Mouse (Mus musculus) heart, embryonic 16.5 days (tissue): Measurements from ENCODE around the gene Arl6ip1. TPM values are rescaled to one million over a fixed set of nuclear protein-coding genes. Genes with fewer than 3 reads are reported as not detected.
A peak's percentile ranks its signal among the peaks of the same experiment; 100 is the strongest.

Experiments
- ATAC-seq: fragments of 200-750 bp; cut with Nextera tagmentation; replicated peaks from 2 replicates; pipeline ENCODE4 v1.8.0; 2017; ENCODE audit warnings: moderate number of reproducible peaks; ENCODE audit not compliant: insufficient read depth, low FRiP score; ENCODE audit errors: extremely low read depth
- H3K27ac ChIP-seq: fragments of 300-500 bp; sonication (generic); 2 replicates; pipeline ENCODE4 v1.5.1; 2014; ENCODE audit warnings: mild to moderate bottlenecking, low read length, control low read depth, moderate library complexity
- H3K27me3 ChIP-seq: fragments of 300-500 bp; sonication (generic); 2 replicates; pipeline ENCODE4 v1.6.1; 2014; ENCODE audit warnings: low read length, mixed read lengths; ENCODE audit not compliant: control insufficient read depth, insufficient read depth
- H3K36me3 ChIP-seq: fragments of 300-500 bp; sonication (generic); 2 replicates; pipeline ENCODE4 v1.6.1; 2014; ENCODE audit not compliant: control insufficient read depth, insufficient read depth
- H3K4me1 ChIP-seq: fragments of 300-500 bp; sonication (generic); 2 replicates; pipeline ENCODE4 v1.6.1; 2014; ENCODE audit warnings: low read length, mixed read lengths; ENCODE audit not compliant: control insufficient read depth, insufficient read depth
- H3K4me2 ChIP-seq: fragments of 300-500 bp; sonication (generic); 2 replicates; pipeline ENCODE4 v1.6.1; 2014; ENCODE audit warnings: low read depth, mild to moderate bottlenecking, control low read depth, low read length
- H3K4me3 ChIP-seq: fragments of 300-500 bp; sonication (generic); 2 replicates; pipeline ENCODE4 v1.5.1; 2014; ENCODE audit warnings: mild to moderate bottlenecking, control low read depth, low read length
- H3K9ac ChIP-seq: fragments of 300-500 bp; sonication (generic); 2 replicates; pipeline ENCODE4 v1.6.1; 2014; ENCODE audit warnings: low read length, control low read depth
- H3K9me3 ChIP-seq: fragments of 300-500 bp; sonication (generic); replicated peaks from 2 replicates; pipeline ENCODE4 v1.6.1; 2016; ENCODE audit warnings: low read length; ENCODE audit not compliant: control insufficient read depth
- WGBS: fragments of 180-500 bp; shearing (Covaris S2); extraction: QIAGEN DNeasy Blood & Tissue Kit; methylation state at CpG from one replicate; pipeline ENCODE4 v1.1.7; 2014; 5-methylcytosine and 5-hydroxymethylcytosine counted together
- polyA plus RNA-seq: library from polyadenylated mRNA; unstranded; fragments of >200 nt; fragmentation: Nextera tagmentation; extraction: Ambion mirVana; gene quantifications from 2 replicates; pipeline ENCODE4 v1.2.1, GENCODE M21; 2015

Gene Arl6ip1
- polyA plus RNA-seq, 1 experiment from 2014 or later, result 270 TPM

DNA sequence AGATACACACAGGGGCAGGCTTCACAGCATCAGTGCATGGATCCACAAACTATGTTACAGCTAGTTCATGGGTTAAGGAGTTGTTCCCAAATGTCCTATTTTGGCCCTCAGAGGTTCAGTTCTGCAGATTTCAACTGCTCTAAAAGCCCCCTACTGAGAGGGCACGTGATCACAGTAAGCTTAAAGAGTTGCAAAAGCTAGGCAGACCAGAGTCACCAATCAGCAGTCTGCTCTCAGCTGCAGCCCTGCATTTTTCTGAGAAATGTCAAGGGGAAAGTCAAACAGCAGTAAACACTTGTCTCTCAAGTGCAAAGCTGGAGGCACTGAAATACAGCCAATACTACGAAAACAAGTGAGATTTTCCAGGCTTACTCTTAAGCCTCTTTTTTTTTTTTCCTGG lies 10.3 kb downstream of the Arl6ip1 start:
- no peak overlapping the region for H3K9ac ChIP-seq
- no peak overlapping the region for H3K4me3 ChIP-seq
- 57% methylated on average over 2 of the region's 2 CpGs for WGBS
- ATAC-seq, result no peak
- no peak overlapping the region for H3K27ac ChIP-seq
- no peaks in the 10 kb centered on the region for H3K27me3 ChIP-seq
- H3K36me3 ChIP-seq, result peaks cover 38% of the 10 kb centered on the region
- peaks cover 8% of the 10 kb centered on the region for H3K4me1 ChIP-seq
- H3K4me2 ChIP-seq, result no peak overlapping the region
- H3K9me3 ChIP-seq, result no peaks in the 10 kb centered on the region

DNA sequence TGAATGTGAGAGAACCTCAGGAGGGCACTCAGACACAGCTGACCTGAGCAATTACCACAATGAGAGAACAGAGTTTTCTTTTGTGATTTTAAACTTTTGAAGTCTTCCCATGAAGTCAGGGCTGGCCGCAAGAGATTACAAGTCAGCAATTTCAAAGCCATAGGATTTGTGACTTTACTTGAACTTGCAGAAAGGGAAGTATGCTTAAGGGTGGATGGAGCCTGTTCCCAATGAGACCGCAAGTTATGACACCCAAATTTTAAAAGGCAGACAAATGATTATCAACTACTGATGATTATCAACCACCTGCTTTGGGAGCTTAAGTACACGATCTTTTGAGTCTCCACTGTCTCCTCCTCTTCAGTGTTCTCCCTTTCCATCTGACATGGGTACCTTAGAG lies 11.0 kb downstream of the Arl6ip1 start:
- no peak for ATAC-seq
- no peak overlapping the region for H3K4me2 ChIP-seq

DNA sequence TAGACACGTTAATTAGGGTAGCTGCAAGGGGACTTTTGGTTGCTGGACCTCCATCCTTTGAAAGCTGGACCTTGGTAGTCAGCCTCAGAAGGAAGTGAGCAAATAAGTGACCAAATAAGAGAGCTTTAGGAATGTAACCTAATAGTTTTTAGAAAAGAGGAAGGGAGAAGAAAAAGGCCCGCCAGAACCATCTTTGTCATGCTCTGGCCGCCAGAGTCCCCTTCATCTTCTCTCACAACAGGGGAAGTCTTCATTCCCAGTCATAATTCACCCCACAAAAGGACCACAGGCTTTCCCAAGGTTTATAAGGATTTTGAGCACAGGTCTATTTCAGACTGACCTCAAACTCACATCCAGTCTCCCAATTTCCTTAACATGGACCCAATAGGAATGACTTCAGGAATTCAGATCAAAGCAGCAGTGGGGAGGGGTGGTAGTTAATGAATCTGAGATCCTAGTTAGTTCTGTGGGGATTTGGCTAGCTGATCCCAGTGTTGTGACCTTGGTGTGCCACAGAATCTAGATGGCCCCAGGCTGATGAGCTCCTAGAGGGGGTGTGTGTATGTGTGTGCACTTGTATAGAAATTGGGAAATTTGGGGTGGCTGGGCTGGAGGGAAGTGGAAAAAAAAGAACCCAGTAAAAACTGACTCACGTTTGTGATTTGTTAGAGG lies 11.8 kb downstream of the Arl6ip1 start:
- no peak overlapping the region for H3K4me3 ChIP-seq
- H3K4me2 ChIP-seq, result no peak overlapping the region
- H3K4me1 ChIP-seq, result peaks cover 22% of the 10 kb centered on the region
- H3K27me3 ChIP-seq, result no peaks in the 10 kb centered on the region
- H3K9me3 ChIP-seq, result no peaks in the 10 kb centered on the region
- ATAC-seq, result no peak
- no peak overlapping the region for H3K27ac ChIP-seq
- H3K36me3 ChIP-seq, result peaks cover 37% of the 10 kb centered on the region
- H3K9ac ChIP-seq, result no peak overlapping the region
- WGBS, result 58% methylated on average over 4 of the region's 4 CpGs

More for the DNA sequence above, 11.0 kb downstream of the Arl6ip1 start:
- Histone ChIP-seq H3K36me3 (peaks cover 36% of the 10 kb centered on the region), H3K9ac (no peak overlapping the region), H3K27ac (no peak overlapping the region), H3K9me3 (no peaks in the 10 kb centered on the region), H3K4me3 (no peak overlapping the region), H3K4me1 (peaks cover 15% of the 10 kb centered on the region), H3K27me3 (no peaks in the 10 kb centered on the region)
- WGBS, result 82% methylated on average over 3 of the region's 3 CpGs

DNA sequence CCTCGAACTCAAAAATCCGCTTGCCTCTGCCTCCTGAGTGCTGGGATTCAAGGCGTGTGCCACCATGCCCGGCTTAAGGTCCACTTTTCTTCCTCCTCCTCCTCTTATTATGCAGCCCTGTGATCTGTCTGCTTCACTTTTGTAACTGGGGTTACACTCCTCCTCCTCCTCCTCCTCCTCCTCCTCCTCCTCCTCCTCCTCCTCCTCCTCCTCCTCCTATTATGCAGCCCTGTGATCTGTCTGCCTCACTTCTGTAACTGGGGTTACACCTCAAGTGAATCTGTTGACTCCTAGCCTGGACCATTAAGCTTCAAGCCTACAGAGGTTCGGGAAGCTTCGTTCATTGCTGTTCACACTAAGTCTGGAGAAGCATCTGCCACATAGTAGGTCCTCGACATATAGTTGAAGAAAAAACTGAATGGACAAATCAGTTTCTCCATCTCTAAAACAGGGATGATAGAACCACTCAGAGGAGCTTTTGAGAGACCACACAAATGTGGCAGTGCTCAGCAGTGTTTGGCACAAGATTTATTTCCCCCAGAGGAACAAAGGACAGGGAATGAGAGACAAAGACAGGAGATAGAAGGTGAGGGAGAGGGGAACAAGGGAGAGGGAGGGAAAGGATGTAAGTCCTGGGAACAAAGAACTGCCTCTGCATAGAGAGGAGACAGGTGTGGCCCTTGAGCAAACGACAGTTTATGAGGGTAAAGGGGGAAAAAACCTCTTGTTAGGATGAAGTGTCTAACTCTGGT lies 12.5 kb downstream of the Arl6ip1 start:
- Histone ChIP-seq H3K4me2 (peak overlapping the region; percentile 83), H3K27me3 (no peaks in the 10 kb centered on the region), H3K27ac (no peak overlapping the region), H3K4me1 (peaks cover 29% of the 10 kb centered on the region), H3K36me3 (peaks cover 38% of the 10 kb centered on the region), H3K9me3 (no peaks in the 10 kb centered on the region), H3K4me3 (peak overlapping the region; percentile 89), H3K9ac (peak overlapping the region; percentile 81; the same call in 1 of the 2 replicates)
- WGBS, result 16% methylated on average over 8 of the region's 8 CpGs
- ATAC-seq, result no peak

DNA sequence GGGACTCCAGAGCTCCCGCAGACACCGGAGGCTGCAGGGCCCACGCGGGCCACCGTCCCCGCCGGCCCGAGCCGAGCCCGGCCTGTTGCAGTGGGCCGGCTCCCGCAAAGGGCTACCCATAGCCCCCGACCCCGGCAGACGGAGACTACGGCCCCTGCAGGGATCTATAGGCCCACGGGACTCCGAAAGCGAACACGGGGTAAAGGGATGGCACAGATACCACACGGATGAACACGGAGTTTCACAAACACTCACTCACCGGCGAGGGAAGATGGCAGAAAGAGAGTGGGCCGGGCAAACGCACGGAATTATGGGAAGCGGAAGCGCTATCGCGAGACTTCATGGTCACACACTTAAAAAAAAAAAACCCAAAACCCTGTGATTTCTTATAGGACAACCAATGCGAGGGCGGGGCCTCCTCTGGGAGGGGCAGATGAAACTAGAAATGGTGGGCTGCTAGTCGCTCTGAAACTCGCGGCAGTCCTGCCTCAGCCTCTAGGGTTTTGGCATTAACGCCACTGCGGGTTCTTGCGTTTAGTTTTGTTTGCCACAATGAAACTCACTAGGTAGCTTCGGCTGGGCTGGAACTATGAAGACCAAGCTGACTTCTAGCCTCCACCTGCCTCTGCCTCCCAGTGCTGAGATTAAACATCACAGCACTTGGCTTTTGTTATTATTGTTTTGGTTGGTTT lies 13.4 kb downstream of the Arl6ip1 start, which contains the start of gene Rps15a:
TSS of gene Rps15a (minus strand) at position 312 of the 692 bp plus-strand sequence.
- Histone ChIP-seq H3K4me1 (peaks cover 38% of the 10 kb centered on the region), H3K9me3 (no peaks in the 10 kb centered on the region), H3K4me2 (peak within 1 kb of the TSS; percentile 91), H3K27me3 (no peaks in the 10 kb centered on the region), H3K36me3 (peaks cover 46% of the 10 kb centered on the region), H3K4me3 (peak within 1 kb of the TSS; percentile 89), H3K9ac (peak within 1 kb of the TSS; percentile 97), H3K27ac (peak within 1 kb of the TSS; percentile 81)
- under 1% methylated on average over 40 of the region's 40 CpGs for WGBS
- ATAC-seq, result peak; percentile 74

DNA sequence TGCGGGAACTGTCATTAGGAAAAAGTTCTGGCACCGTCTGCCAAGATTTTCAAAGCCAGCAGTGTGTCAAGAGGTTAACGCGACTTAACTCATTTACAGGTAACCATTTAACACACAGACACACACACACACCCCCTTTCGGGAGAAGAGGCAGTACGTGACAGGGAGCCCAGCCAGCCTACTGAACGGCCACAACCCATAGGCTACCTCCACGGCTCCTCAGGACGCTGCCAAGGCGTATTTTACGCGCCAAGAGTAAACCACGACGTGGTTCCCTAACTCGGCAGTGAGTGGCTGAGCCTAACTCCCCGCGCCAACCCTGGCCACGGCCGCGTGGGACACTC lies 14.0 kb downstream of the Arl6ip1 start:
- peak overlapping the region; percentile 97 for H3K9ac ChIP-seq
- peak overlapping the region; percentile 81 for H3K27ac ChIP-seq
- no peaks in the 10 kb centered on the region for H3K9me3 ChIP-seq
- peak overlapping the region; percentile 89 for H3K4me3 ChIP-seq
- peak; percentile 44 for ATAC-seq
- no peaks in the 10 kb centered on the region for H3K27me3 ChIP-seq
- H3K4me1 ChIP-seq, result peaks cover 42% of the 10 kb centered on the region
- H3K36me3 ChIP-seq, result peaks cover 46% of the 10 kb centered on the region
- peak overlapping the region; percentile 91 for H3K4me2 ChIP-seq
- 0% methylated on average over 20 of the region's 20 CpGs for WGBS

DNA sequence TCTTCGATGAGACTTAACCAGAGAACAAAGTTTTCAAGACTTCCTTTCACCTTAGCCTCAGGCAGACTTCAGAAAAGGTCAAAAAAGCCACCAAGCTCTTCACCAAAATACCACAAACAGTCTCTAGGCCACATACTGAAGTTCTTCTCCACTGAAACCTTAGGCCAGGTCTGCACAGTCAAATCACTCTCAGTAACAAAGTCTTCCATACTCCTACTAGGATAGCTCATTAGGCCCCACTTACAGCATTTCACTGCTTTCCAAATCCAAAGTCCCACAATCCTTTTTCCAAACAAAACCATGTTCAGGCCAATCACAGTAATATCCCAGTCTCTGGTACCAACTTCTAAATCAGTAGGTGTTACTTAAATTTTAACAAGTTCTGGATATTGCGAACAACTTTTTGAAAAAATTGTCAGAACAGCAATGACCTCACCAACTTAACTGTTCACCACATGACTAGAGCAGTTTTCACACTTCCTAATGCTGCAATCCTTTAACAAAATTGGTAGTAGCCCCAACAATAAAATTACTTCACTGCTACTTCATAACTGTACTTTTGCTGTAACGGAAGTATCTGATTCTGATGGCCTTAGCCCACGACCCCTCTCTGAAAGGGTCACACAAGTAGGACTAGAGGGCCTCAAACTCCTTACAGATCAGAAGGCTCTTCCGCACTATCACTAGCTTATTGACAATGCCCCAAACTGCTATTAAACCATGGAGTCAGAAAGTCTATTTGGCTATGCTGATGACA lies 15.7 kb downstream of the Arl6ip1 start:
- H3K9me3 ChIP-seq, result no peaks in the 10 kb centered on the region
- peaks cover 42% of the 10 kb centered on the region for H3K4me1 ChIP-seq
- peak overlapping the region; percentile 89 for H3K4me3 ChIP-seq
- H3K36me3 ChIP-seq, result peaks cover 49% of the 10 kb centered on the region
- H3K9ac ChIP-seq, result 0 out of 2 replicates have a peak overlapping the region, but pooled peaks have one; percentile 21
- ATAC-seq, result no peak
- H3K27me3 ChIP-seq, result no peaks in the 10 kb centered on the region
- WGBS, result 51% methylated on average over 5 of the region's 5 CpGs
- H3K27ac ChIP-seq, result no peak overlapping the region
- peak overlapping the region; percentile 91 for H3K4me2 ChIP-seq

DNA sequence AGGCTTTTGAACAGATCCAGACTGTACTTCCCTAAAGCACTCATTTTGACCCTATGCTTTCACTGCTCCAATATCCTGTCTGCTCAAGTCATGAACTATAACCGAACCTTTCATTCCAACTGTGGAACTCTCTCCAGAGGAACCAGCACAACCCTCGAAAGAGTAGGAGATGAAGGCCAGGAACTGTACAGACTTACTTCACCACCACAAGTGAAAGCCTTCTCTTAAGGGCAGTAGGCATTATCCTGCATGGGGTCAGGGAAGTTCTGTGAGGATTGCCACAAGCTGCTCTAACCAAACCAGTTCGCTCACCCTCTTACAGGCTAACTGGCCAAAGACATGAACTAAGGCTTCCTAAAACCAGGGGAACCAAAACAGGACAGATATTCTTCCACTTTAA lies 18.3 kb downstream of the Arl6ip1 start:
- Histone ChIP-seq H3K9ac (no peak overlapping the region), H3K36me3 (peaks cover 66% of the 10 kb centered on the region), H3K4me2 (peak overlapping the region; percentile 40), H3K27me3 (no peaks in the 10 kb centered on the region), H3K27ac (no peak overlapping the region), H3K9me3 (no peaks in the 10 kb centered on the region), H3K4me3 (peak overlapping the region; percentile 25), H3K4me1 (peaks cover 42% of the 10 kb centered on the region)
- 64% methylated on average over 3 of the region's 3 CpGs for WGBS
- no peak for ATAC-seq
